Mouse (Mus musculus): ENCODE data around the gene Traf7.

The Traf7 gene

GRCm38 (mm10) chr17:24506332-24507070, 21.2 kb downstream of the Traf7 start:
- peak in 1 of 2 experiments; percentile 76 for DNase-seq (ENCODE audit: low spot score in 2 of 2)

- DNase-seq (ENCODE audit: low spot score in 2 of 2), result no peak
Measured at GRCm38 (mm10) chr17:24505286-24505955, 22.3 kb downstream of the Traf7 start.

GRCm38 (mm10) chr17:24504085-24504484, 23.7 kb downstream of the Traf7 start:
- no peak for DNase-seq (ENCODE audit: low spot score in 2 of 2)

GRCm38 (mm10) chr17:24502208-24502607, 25.5 kb downstream of the Traf7 start:
- no peak for DNase-seq (ENCODE audit: low spot score in 2 of 2)

- no peak for DNase-seq (ENCODE audit: low spot score in 2 of 2)
Measured at GRCm38 (mm10) chr17:24496026-24496425, 31.7 kb downstream of the Traf7 start.

GRCm38 (mm10) chr17:24495443-24495842, 32.3 kb downstream of the Traf7 start:
- peak in 1 of 2 experiments; percentile 79 for DNase-seq (ENCODE audit: low spot score in 2 of 2)

GRCm38 (mm10) chr17:24494627-24495335, 33.0 kb downstream of the Traf7 start:
- DNase-seq (ENCODE audit: low spot score in 2 of 2), result peak in 1 of 2 experiments; percentile 68

- DNase-seq (ENCODE audit: low spot score in 2 of 2), result no peak
Measured at GRCm38 (mm10) chr17:24490399-24490798, 37.3 kb downstream of the Traf7 start.

- no peak for DNase-seq (ENCODE audit: low spot score in 2 of 2)
Measured at GRCm38 (mm10) chr17:24489265-24490030, 38.3 kb downstream of the Traf7 start.

GRCm38 (mm10) chr17:24488662-24489264, 39.0 kb downstream of the Traf7 start:
- DNase-seq (ENCODE audit: low spot score in 2 of 2), result no peak

GRCm38 (mm10) chr17:24488186-24488661, 39.5 kb downstream of the Traf7 start, which contains the start of gene Caskin1:
Gene Caskin1 (plus strand): TSS chr17:24488601.
- peak in 1 of 2 experiments; percentile 62 for DNase-seq (ENCODE audit: low spot score in 2 of 2)

GRCm38 (mm10) chr17:24485090-24485860, 42.5 kb downstream of the Traf7 start:
- no peak for DNase-seq (ENCODE audit: low spot score in 2 of 2)

- DNase-seq (ENCODE audit: low spot score in 2 of 2), result no peak
Measured at GRCm38 (mm10) chr17:24483495-24483894, 44.2 kb downstream of the Traf7 start.

- no peak for DNase-seq (ENCODE audit: low spot score in 2 of 2)
Measured at GRCm38 (mm10) chr17:24481027-24481815, 46.5 kb downstream of the Traf7 start.

- no peak for DNase-seq (ENCODE audit: low spot score in 2 of 2)
Measured at GRCm38 (mm10) chr17:24480201-24480826, 47.4 kb downstream of the Traf7 start.

- DNase-seq (ENCODE audit: low spot score in 2 of 2), result no peak
Measured at GRCm38 (mm10) chr17:24479431-24479830, 48.3 kb downstream of the Traf7 start.

GRCm38 (mm10) chr17:24478663-24479380, 48.9 kb downstream of the Traf7 start, which contains the start of gene Mlst8:
Gene Mlst8 (minus strand): TSS chr17:24479078.
- DNase-seq (ENCODE audit: low spot score in 2 of 2), result peak; percentile 91 to 98

- DNase-seq (ENCODE audit: low spot score in 2 of 2), result no peak
Measured at GRCm38 (mm10) chr17:24477985-24478600, 49.6 kb downstream of the Traf7 start.
